Mouse (Mus musculus): Measurements from ENCODE around the gene Ap3b1. TPM values are rescaled to one million over a fixed set of nuclear protein-coding genes. Genes with fewer than 3 reads are reported as not detected.

Gene Ap3b1
- polyA plus RNA-seq, 1 experiment: 23.0 TPM

GRCm38 (mm10) chr13:94447003-94447402, 88.2 kb downstream of the Ap3b1 start:
- TF ChIP-seq CTCF (IDR thresholded peaks at IDR 0.05; ENCODE audit: control insufficient read depth, insufficient read depth, low read length) (no peak), POLR2A (IDR thresholded peaks at IDR 0.05; ENCODE audit: borderline replicate concordance, control insufficient read depth, low read depth, low read length) (no peak)
- H3K4me3 ChIP-seq (replicated peaks; ENCODE audit: control insufficient read depth, low read depth, low read length): no peak overlapping the region
- H3K4me1 ChIP-seq (ENCODE audit: control insufficient read depth, insufficient read depth, low read length): peaks cover 3% of the 10 kb centered on the region
- 51% methylated on average over 4 of the region's 4 CpGs for WGBS
- H3K27ac ChIP-seq (ENCODE audit: control insufficient read depth, insufficient read depth, low read depth, low read length, poor library complexity): no peak overlapping the region

DNA sequence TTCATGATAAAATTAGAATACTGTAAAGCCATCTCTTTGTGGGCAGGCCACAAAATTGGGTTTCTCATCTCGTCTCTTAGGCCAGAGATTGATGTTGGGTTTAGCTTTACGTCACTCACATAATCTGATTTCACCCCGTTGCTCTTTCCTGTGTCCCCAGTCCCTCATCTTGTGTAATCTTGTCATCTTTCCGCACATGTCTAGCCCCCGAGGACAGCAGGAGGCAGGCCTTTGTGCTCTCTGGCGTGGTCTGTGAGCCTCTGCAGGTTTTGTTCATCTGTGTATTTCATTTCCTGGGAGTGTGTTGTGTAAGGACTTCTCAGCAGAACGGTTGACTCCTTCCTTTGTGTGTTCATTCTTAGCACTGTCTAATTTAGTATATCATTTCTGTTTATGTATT, 90.8 kb downstream of the Ap3b1 start:
- WGBS: 42% methylated on average over 7 of the region's 7 CpGs
- no peaks in the 10 kb centered on the region for H3K4me1 ChIP-seq (ENCODE audit: control insufficient read depth, insufficient read depth, low read length)
- H3K4me3 ChIP-seq (replicated peaks; ENCODE audit: control insufficient read depth, low read depth, low read length): no peak overlapping the region
- TF ChIP-seq POLR2A (IDR thresholded peaks at IDR 0.05; ENCODE audit: borderline replicate concordance, control insufficient read depth, low read depth, low read length): no peak
- no peak for TF ChIP-seq CTCF (IDR thresholded peaks at IDR 0.05; ENCODE audit: control insufficient read depth, insufficient read depth, low read length)
- no peak overlapping the region for H3K27ac ChIP-seq (ENCODE audit: control insufficient read depth, insufficient read depth, low read depth, low read length, poor library complexity)

DNA sequence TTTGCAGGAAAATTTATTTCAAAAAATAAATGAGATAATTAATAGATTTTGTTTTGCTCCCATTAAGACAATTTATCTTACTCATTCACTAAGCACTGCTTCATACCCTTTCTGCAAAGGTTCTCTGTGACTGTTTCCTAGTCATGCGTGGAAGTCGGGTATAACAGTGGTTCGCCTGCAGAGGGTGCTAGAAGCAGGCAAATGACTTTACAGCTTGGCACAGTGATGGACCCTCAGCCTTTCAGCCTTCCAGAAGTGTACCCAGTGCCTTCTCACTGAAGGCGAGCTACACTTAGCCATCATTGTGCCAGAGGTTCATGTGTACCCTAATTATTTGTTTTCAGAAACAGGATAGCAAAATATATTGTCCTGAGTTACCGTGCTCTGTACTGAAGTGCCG, 92.5 kb downstream of the Ap3b1 start:
- Histone ChIP-seq H3K27ac (ENCODE audit: control insufficient read depth, insufficient read depth, low read depth, low read length, poor library complexity) (no peak overlapping the region), H3K4me3 (replicated peaks; ENCODE audit: control insufficient read depth, low read depth, low read length) (no peak overlapping the region), H3K4me1 (ENCODE audit: control insufficient read depth, insufficient read depth, low read length) (no peaks in the 10 kb centered on the region)
- 67% methylated on average over 6 of the region's 6 CpGs for WGBS
- TF ChIP-seq CTCF (IDR thresholded peaks at IDR 0.05; ENCODE audit: control insufficient read depth, insufficient read depth, low read length): peak; percentile 47
- no peak for TF ChIP-seq POLR2A (IDR thresholded peaks at IDR 0.05; ENCODE audit: borderline replicate concordance, control insufficient read depth, low read depth, low read length)

GRCm38 (mm10) chr13:94454131-94454530, 95.4 kb downstream of the Ap3b1 start:
- Histone ChIP-seq H3K4me1 (ENCODE audit: control insufficient read depth, insufficient read depth, low read length) (no peaks in the 10 kb centered on the region), H3K4me3 (replicated peaks; ENCODE audit: control insufficient read depth, low read depth, low read length) (no peak overlapping the region), H3K27ac (ENCODE audit: control insufficient read depth, insufficient read depth, low read depth, low read length, poor library complexity) (no peak overlapping the region)
- TF ChIP-seq CTCF (IDR thresholded peaks at IDR 0.05; ENCODE audit: control insufficient read depth, insufficient read depth, low read length): no peak
- no peak for TF ChIP-seq POLR2A (IDR thresholded peaks at IDR 0.05; ENCODE audit: borderline replicate concordance, control insufficient read depth, low read depth, low read length)
- whole genome bisulfite sequencing: 94% methylated on average over 12 of the region's 12 CpGs

DNA sequence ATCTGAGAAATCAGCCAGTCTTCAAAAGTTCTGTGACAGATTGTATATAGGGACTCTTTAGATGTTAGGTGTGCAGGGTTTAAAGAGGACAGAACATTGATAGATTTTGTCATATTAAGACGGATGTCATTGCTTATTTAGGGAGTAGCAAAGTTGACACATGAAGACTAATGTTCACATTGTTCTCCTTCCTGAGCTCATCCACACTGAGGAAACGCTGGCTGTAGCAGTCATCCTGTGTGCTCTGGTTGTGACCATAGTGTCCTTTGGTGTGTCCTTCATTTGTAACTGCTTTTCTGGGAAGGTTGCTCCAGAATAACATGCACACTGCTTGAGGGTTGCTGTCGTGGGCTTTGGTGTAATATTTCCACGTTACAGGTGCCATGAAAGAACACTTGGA, 100.4 kb downstream of the Ap3b1 start:
- Histone ChIP-seq H3K4me1 (ENCODE audit: control insufficient read depth, insufficient read depth, low read length) (no peaks in the 10 kb centered on the region), H3K27ac (ENCODE audit: control insufficient read depth, insufficient read depth, low read depth, low read length, poor library complexity) (no peak overlapping the region), H3K4me3 (replicated peaks; ENCODE audit: control insufficient read depth, low read depth, low read length) (no peak overlapping the region)
- WGBS: 82% methylated on average over 4 of the region's 4 CpGs
- TF ChIP-seq POLR2A (IDR thresholded peaks at IDR 0.05; ENCODE audit: borderline replicate concordance, control insufficient read depth, low read depth, low read length) (no peak), CTCF (IDR thresholded peaks at IDR 0.05; ENCODE audit: control insufficient read depth, insufficient read depth, low read length) (no peak)

GRCm38 (mm10) chr13:94464221-94464620, 105.5 kb downstream of the Ap3b1 start:
- Histone ChIP-seq H3K4me3 (replicated peaks; ENCODE audit: control insufficient read depth, low read depth, low read length) (no peak overlapping the region), H3K27ac (ENCODE audit: control insufficient read depth, insufficient read depth, low read depth, low read length, poor library complexity) (peak overlapping the region; percentile 48; the same call in 1 of the 2 replicates), H3K4me1 (ENCODE audit: control insufficient read depth, insufficient read depth, low read length) (no peaks in the 10 kb centered on the region)
- no peak for TF ChIP-seq POLR2A (IDR thresholded peaks at IDR 0.05; ENCODE audit: borderline replicate concordance, control insufficient read depth, low read depth, low read length)
- no peak for TF ChIP-seq CTCF (IDR thresholded peaks at IDR 0.05; ENCODE audit: control insufficient read depth, insufficient read depth, low read length)
- 29% methylated on average over 2 of the region's 2 CpGs for WGBS

- no peak overlapping the region for H3K27ac ChIP-seq (ENCODE audit: control insufficient read depth, insufficient read depth, low read depth, low read length, poor library complexity)
- WGBS: 96% methylated on average over 1 of the region's 1 CpGs
- no peaks in the 10 kb centered on the region for H3K4me1 ChIP-seq (ENCODE audit: control insufficient read depth, insufficient read depth, low read length)
- H3K4me3 ChIP-seq (replicated peaks; ENCODE audit: control insufficient read depth, low read depth, low read length): no peak overlapping the region
- no peak for TF ChIP-seq CTCF (IDR thresholded peaks at IDR 0.05; ENCODE audit: control insufficient read depth, insufficient read depth, low read length)
- TF ChIP-seq POLR2A (IDR thresholded peaks at IDR 0.05; ENCODE audit: borderline replicate concordance, control insufficient read depth, low read depth, low read length): no peak
Observed at GRCm38 (mm10) chr13:94468551-94468950, 109.8 kb downstream of the Ap3b1 start.

GRCm38 (mm10) chr13:94471009-94471672, 112.4 kb downstream of the Ap3b1 start:
- Histone ChIP-seq H3K4me1 (ENCODE audit: control insufficient read depth, insufficient read depth, low read length) (no peaks in the 10 kb centered on the region; the same call in 1 of the 2 replicates), H3K4me3 (replicated peaks; ENCODE audit: control insufficient read depth, low read depth, low read length) (no peak overlapping the region), H3K27ac (ENCODE audit: control insufficient read depth, insufficient read depth, low read depth, low read length, poor library complexity) (no peak overlapping the region)
- 93% methylated on average over 11 of the region's 11 CpGs for WGBS
- TF ChIP-seq CTCF (IDR thresholded peaks at IDR 0.05; ENCODE audit: control insufficient read depth, insufficient read depth, low read length) (no peak), POLR2A (IDR thresholded peaks at IDR 0.05; ENCODE audit: borderline replicate concordance, control insufficient read depth, low read depth, low read length) (no peak)

DNA sequence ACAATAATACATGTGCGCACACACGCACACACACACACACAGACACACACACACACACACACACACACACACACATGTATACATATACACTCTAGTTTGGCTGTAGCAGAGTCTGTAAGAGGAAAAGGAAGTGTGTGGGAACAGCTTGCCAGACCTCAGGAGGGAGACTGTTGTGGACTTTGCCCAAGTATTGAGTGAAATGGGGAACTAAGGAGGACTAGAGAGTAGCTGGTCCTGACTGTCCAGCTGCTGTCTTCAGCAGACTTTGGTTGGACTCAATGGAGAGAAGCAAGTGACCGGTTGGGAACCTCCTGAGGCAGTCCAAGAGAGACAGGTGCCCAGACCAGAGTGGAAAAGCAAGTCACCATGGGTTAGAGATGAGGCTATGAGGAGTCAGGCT, 117.4 kb downstream of the Ap3b1 start:
- Histone ChIP-seq H3K4me3 (replicated peaks; ENCODE audit: control insufficient read depth, low read depth, low read length) (no peak overlapping the region), H3K4me1 (ENCODE audit: control insufficient read depth, insufficient read depth, low read length) (no peaks in the 10 kb centered on the region; the same call in 1 of the 2 replicates), H3K27ac (ENCODE audit: control insufficient read depth, insufficient read depth, low read depth, low read length, poor library complexity) (no peak overlapping the region)
- TF ChIP-seq POLR2A (IDR thresholded peaks at IDR 0.05; ENCODE audit: borderline replicate concordance, control insufficient read depth, low read depth, low read length) (no peak), CTCF (IDR thresholded peaks at IDR 0.05; ENCODE audit: control insufficient read depth, insufficient read depth, low read length) (no peak)
- WGBS: 49% methylated on average over 3 of the region's 3 CpGs

Measured in bone marrow, adult 2 months (tissue).